Mouse (Mus musculus): Measurements from ENCODE around the gene Olfr635.

GRCm38 (mm10) chr7:103928525-103928924 is 42.4 kb upstream of the Olfr635 start, which contains the start of gene Olfr631:
- TF ChIP-seq GATA1 (IDR thresholded peaks at IDR 0.05; ENCODE audit: low read length) (no peak), TAL1 (IDR thresholded peaks at IDR 0.05; ENCODE audit: low read length) (no peak)

Measured in erythroblast, embryonic 14.5 days (primary cell).